Mouse (Mus musculus): ENCODE results near the gene Dnajc25.

The Dnajc25 gene

DNA sequence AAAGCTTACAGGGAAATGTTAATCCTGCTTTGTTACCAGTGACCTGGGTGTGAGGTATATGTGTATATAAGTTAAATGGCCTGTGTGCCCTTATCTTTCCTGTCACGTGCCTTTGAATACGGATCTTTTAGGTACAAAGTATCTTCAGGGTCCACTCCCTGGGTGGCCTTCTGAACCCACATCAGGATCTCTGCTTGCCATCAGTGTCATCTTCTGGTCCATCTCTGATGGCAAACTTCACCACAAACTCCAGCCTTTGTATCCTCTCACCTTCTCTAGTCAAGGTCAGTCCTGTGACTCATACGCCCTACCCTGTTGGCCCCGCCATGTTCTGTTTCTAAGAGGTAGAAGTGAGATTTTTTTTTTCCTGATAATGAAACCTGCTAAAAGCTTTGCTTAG lies at the start of gene Dnajc25:
Dnajc25 (plus strand) TSS at position 301 of the 400 bp plus-strand sequence.
- in situ Hi-C loops (cut with MboI, MseI): loop anchor here (5.0 to 10.0 kb wide), 2 partner anchors 67 to 1080 kb away; partner anchors contain the start of gene D630039A03Rik

DNA sequence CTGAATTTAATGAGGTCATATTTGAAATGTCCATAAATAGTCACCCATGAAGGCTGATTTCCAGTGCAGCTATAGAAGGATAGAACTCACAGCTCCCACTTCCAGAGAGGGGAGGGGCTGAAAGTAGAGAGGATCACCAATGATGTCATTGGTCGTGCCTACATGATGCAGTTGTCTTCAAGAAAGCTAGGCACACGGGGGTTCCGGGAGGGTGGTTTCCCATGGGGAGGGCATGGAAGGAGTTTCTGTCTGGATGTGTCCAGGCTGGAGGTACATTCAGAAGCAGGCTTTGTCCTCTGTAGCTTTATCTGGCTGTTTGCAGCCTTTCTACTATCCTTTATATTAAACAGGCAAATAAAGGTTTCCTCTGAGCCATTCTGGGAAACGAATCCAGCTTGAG lies 46.5 kb upstream of the Dnajc25 start:
- in situ Hi-C loops (cut with MboI, MseI): no loop called here

- in situ Hi-C loops (cut with MboI, MseI): no loop called here
Observed at GRCm38 (mm10) chr4:58952630-58953029, 42.2 kb upstream of the Dnajc25 start.

- in situ Hi-C loops (cut with MboI, MseI): no loop called here
Observed at GRCm38 (mm10) chr4:58961719-58962118, 33.1 kb upstream of the Dnajc25 start.

- in situ Hi-C loops (cut with MboI, MseI): no loop called here
Observed at GRCm38 (mm10) chr4:58963271-58963670, 31.6 kb upstream of the Dnajc25 start.

GRCm38 (mm10) chr4:58965136-58965535 lies 29.7 kb upstream of the Dnajc25 start:
- in situ Hi-C loops (cut with MboI, MseI): no loop called here

- in situ Hi-C loops (cut with MboI, MseI): no loop called here
Observed at GRCm38 (mm10) chr4:58970678-58971077, 24.2 kb upstream of the Dnajc25 start.

GRCm38 (mm10) chr4:58975711-58976110 lies 19.2 kb upstream of the Dnajc25 start:
- in situ Hi-C loops (cut with MboI, MseI): no loop called here

GRCm38 (mm10) chr4:58981421-58981820 lies 13.4 kb upstream of the Dnajc25 start:
- in situ Hi-C loops (cut with MboI, MseI): loop anchor here (5.0 kb wide), 1 partner anchor 61 kb away; no protein-coding TSS in a partner anchor

- in situ Hi-C loops (cut with MboI, MseI): loop anchor here (5.0 kb wide), 1 partner anchor 59 kb away; no protein-coding TSS in a partner anchor
Observed at GRCm38 (mm10) chr4:58982806-58983205, 12.1 kb upstream of the Dnajc25 start.

- in situ Hi-C loops (cut with MboI, MseI): no loop called here
Observed at GRCm38 (mm10) chr4:58985157-58985648, 9.7 kb upstream of the Dnajc25 start.

DNA sequence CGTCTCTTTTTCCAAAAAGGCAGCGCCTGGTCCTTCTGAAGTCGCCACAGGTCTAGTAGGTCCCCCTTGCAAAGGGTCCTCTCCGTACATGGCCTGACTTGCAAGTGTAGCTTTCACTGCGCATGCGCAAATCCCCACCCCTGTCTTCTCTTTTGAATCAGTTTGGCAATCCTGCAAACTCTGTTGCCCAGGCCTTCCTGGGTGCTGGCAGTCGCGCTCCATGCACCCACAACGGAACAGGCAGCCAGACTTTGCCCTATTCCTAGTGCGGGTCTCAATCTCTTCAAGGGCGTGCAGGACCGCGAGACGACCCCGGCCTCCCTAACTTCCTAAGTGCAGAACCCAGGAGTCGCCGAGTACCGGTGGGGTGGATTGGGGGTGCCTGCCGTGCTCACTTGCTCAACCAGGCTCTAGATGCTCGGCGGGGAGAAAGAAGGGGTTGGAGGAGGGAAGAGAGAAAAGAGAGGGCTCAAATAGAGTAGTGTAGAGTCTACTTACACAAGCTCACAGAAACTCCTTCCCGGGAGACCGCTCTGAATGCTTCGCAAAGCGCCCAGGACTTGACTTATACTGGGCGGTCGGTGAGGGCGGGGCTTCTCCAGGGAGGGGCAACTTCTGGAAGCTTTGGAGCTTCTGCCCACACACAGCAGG lies 8.2 kb upstream of the Dnajc25 start, which contains the start of gene Ptgr1:
Ptgr1 (minus strand) TSS at position 580 of the 651 bp plus-strand sequence.
- in situ Hi-C loops (cut with MboI, MseI): no loop called here

DNA sequence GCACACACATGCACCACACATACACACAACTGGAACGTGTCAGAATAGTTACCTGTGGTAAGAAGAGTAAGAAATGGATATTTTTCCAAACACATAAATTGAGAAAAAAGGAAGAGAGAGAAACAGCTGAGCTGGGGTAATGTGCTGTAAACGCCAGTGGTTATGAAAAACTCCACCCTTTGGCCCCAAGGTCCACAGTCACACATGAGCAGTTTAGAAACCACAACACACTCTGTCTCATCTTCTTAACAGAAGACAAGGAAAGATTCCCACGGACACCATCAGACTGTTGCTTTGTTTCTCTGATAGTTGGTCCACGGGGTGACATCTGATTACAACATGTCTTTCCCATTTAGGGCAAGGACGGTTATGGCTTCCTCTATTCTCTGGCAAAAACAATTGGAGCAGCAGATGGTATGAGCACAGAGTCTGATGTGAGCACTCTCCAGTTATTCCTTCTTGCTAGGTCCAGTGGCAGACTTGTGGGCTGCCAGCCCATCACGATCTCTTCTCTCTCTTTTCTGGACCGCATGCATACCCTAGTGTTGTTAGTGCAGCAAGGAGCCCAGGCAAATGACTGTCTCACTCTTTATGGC lies 5.5 kb upstream of the Dnajc25 start:
- in situ Hi-C loops (cut with MboI, MseI): no loop called here

DNA sequence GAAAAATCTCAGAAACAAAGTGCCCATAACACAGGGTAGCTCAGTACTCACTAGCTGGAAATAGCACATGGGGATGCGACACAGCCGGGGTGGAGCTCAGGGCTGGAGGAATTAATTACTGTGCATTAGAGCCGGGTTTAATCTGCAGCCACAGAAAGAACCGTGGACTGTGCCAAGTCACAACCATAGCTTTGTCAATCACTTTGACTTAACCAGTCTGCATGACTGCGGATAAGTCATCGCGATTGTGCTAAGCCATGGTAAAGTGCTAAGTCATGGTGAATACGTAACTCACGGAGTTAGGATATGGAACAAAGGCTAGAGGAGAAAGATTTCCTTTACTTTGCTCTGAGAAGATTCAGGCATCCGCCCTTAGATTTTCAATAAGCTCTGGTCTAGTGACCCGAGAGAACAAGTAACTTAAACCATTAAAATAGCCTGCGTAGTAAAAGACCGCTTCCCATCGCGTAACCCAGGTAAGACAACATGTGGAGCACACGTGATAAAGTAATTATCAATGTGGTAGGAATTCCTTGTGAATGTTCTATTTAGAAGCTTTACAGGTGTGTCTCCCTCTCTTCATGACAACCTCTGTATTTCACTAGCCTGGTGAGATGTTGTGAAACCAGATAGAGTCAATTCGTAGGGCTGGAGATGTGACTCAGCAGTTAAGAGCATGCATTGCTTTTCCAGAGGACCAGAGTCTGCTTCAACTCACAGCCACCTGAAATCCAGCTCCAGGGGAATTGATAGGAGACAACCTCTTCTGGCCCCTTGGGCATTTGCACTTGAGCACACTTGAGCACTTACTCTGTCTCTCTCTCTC lies 4.0 kb upstream of the Dnajc25 start:
- in situ Hi-C loops (cut with MboI, MseI): loop anchor here (5.0 to 10.0 kb wide), 2 partner anchors 64 to 1076 kb away; partner anchors contain the start of gene D630039A03Rik

DNA sequence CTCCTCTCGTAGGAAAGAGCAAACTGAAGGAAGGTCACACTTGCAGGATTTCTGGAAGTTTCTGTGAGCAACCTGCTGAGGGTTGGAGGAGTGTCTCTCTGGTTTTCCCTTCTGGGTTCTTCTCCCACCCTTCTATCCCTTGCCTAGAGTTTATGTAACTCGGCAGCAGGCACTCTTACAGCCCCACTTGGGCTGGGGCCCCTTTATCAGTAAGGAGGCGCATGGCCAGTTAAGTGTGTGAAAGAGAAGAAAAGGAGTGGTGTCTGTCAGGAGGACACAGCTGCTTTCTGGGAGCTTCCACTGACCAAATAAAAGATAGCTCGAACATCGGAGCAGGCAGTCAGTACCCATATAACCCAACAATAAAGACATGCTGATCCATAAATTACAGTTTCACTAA lies 2.7 kb upstream of the Dnajc25 start:
- in situ Hi-C loops (cut with MboI, MseI): loop anchor here (5.0 to 10.0 kb wide), 2 partner anchors 65 to 1077 kb away; partner anchors contain the start of gene D630039A03Rik

- in situ Hi-C loops (cut with MboI, MseI): loop anchor here (10.0 kb wide), 1 partner anchor 1080 kb away; the partner anchor contains the start of gene D630039A03Rik
Observed at GRCm38 (mm10) chr4:58995251-58995693, 410 bp downstream of the Dnajc25 start.

GRCm38 (mm10) chr4:58997081-58997480 lies 2.2 kb downstream of the Dnajc25 start:
- in situ Hi-C loops (cut with MboI, MseI): loop anchor here (10.0 kb wide), 1 partner anchor 1082 kb away; the partner anchor contains the start of gene D630039A03Rik

DNA sequence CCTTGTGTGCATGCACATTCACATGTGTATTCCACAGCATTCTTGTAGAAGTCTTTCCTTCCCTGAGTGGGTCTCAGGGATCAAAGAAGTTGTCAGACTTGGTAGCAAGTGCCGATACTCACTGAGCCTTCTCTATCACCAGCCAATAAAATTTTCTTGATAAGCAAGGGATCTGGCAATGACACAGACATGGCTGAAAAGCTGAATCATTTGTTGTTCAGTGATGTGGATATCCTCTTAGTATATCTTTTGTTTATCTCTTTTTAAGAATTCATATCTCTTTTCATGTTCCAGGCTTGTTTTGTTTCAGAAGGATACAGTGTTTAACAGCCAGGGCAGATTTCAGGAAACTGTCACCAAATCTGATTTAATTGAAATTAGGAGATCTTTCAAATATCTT lies 3.8 kb downstream of the Dnajc25 start:
- in situ Hi-C loops (cut with MboI, MseI): loop anchor here (10.0 kb wide), 1 partner anchor 1084 kb away; the partner anchor contains the start of gene D630039A03Rik

DNA sequence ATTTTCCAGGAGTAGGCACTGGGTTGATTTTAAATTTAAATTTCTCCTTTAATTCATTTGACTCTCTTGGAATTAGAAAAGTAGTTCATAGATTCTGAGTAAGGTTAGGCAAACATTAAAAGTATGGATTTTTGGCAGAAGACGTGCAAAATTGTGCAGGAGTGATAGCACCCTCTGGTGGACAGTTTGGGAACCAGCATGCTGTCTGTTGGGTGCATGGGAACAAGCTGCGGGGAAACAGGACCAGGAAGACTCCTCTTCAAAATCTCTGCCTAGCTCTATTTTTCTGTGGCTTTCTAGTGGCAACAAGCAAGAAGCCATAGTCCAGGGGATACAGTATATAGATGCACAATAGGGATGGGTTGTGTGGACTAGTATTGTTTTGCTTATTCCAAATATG lies 4.8 kb downstream of the Dnajc25 start:
- in situ Hi-C loops (cut with MboI, MseI): loop anchor here (10.0 kb wide), 1 partner anchor 1085 kb away; the partner anchor contains the start of gene D630039A03Rik

DNA sequence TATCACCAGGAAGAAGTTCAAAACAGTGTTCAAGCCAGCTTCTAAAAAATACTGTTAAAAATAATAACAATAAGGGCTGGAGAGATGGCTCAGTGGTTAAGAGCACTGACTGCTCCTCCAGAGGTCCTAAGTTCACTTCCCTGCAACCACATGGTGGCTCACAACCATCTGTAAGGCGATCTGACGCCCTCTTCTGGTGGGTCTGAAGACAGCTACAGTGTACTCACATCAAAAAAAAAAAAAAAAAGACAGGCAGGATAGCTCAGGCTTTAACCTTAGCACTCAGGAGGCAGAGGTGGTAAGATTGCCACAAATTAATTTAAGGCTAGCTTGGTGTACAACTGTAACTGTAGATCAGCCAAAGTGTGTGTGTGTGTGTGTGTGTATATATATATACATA lies 5.8 kb downstream of the Dnajc25 start:
- in situ Hi-C loops (cut with MboI, MseI): no loop called here

Data from T-helper 1 cell (primary cell).